Mouse (Mus musculus): ENCODE data around the gene Zfp59.
"Not testable (repeated sequence)": the region's sequence is repeated elsewhere in the genome, so short reads cannot be mapped to it uniquely, and the experiment has no call there.

Gene Zfp59

GRCm38 (mm10) chr7:27862578-27862977 lies 24.2 kb downstream of the Zfp59 start:
- not testable (repeated sequence) for DNase-seq (ENCODE audit: low spot score)

DNA sequence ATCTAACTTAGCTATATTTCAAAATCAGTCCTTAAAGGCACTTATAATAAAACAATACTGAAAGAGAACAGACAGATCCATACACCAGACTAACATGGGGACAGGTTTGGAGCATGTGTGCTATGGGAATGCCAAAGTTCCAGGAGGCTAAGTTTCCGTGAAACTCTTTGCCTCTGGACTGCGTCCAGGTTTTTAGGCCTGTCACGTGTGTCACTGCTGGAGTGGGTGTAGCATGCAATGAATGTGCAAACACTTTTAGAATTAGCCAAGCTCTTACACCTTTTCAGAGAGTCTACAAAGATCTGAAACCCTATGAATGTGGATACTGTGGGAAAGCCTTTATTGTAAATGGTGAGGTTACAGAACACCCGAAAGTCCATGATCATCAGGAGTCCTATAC lies 43.3 kb downstream of the Zfp59 start:
- no peak for DNase-seq (ENCODE audit: low spot score)

- no peak for DNase-seq (ENCODE audit: low spot score)
These were observed 62.2 kb downstream of the Zfp59 start for GRCm38 (mm10) chr7:27900601-27901000.

DNA sequence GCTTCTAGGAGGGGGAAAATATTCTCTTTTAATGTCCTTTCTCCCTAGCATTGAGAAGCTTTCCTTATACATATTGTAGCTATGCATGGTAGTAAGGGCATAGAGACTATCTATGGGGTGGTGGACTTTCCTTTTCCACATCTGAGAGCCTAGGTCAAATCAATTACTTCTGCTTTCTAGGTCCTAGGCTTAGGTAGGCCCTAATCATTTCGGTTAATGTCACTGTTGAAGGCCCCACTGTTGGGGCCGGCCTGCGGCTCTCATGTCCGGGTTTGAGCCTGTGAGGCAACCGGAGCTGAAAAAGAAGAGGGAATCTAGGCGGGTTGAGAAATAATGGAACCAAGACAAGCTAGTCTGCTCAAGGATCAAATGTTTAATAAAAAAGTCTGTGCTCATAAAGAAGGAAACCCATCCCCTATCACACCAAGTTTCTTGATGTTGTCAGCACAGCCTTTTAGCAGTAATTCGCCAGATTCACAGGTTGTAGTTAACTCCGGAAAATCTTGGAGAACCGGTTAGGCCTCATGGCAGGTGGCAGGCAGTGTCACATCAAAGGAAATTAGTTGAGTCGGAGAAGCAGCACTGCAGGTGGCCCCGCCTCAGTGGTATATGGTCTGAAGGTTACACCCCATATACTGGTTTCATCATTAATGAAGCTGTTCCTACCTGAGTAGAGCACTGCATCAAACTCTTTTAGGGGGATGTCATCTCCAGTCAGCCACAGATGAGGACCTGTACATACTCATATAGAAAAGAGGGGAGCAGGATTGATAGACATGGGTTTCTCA lies 66.8 kb downstream of the Zfp59 start:
- no peak for DNase-seq (ENCODE audit: low spot score)

Data from ovary, postnatal 36 days (tissue).